Mouse (Mus musculus) lung, postnatal 0 days (tissue): Measurements from ENCODE around the gene Tmem88b.

Experiments
- CTCF ChIP-seq: IDR thresholded peaks from 2 replicates; pipeline ENCODE4 v1.5.1; 2016; ENCODE audit warnings: antibody characterized with exemption, mild to moderate bottlenecking
- EP300 ChIP-seq: IDR thresholded peaks from 2 replicates; pipeline ENCODE4 v1.6.1; 2016; ENCODE audit warnings: antibody characterized with exemption, mild to moderate bottlenecking, control low read depth

DNA sequence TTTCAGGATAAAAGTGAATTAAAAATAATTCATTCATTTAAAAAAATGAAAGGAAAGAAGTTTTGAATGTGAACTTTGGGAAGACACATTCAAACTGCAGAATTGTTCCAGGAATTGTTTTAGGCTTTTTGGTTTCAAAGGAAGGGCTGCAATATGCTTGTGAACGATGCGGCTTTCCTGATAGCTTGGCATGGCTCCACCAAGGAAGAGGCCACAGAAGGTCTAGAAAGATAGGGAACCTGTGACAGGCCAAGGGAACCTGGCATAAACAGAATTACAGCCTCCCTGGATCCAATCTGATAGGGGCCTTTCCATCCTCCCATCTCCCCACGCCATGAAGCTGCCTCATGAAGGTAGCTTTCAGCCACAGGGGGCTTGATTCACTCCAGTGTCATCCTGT lies 2.6 kb upstream of the Tmem88b start:
- no peak for TF ChIP-seq CTCF
- no peak for TF ChIP-seq EP300
